Mouse (Mus musculus) liver, adult 2 months (tissue): ENCODE measurements around the gene Meis2. TPM values are rescaled to one million over a fixed set of nuclear protein-coding genes. Genes with fewer than 3 reads are reported as not detected.

Experiments
- DNase-seq: peaks from one replicate; pipeline ENCODE4 v3.0.0-alpha.2; 2011; ENCODE audit warnings: low read depth, low spot score; ENCODE audit errors: extremely low read depth
- H3K27ac ChIP-seq: fragments of 200-500 bp; replicated peaks from 2 replicates; pipeline ENCODE4 v1.5.1; 2012; ENCODE audit warnings: low read depth, mild to moderate bottlenecking, control low read depth, inconsistent platforms, low read length; ENCODE audit not compliant: insufficient read depth
- H3K27me3 ChIP-seq: fragments of 200-500 bp; 2 replicates; pipeline ENCODE4 v1.6.1; 2012; ENCODE audit warnings: mild to moderate bottlenecking, moderate library complexity, low read length, inconsistent platforms; ENCODE audit not compliant: control insufficient read depth, insufficient read depth
- H3K36me3 ChIP-seq: fragments of 200-500 bp; 2 replicates; pipeline ENCODE4 v1.6.1; 2012; ENCODE audit warnings: low read length, inconsistent platforms; ENCODE audit not compliant: control insufficient read depth, insufficient read depth
- H3K4me1 ChIP-seq: fragments of 200-500 bp; 2 replicates; pipeline ENCODE4 v1.6.1; 2011; ENCODE audit warnings: low read length; ENCODE audit not compliant: control insufficient read depth, insufficient read depth
- H3K4me3 ChIP-seq: fragments of 200-500 bp; 2 replicates; pipeline ENCODE4 v1.5.1; 2011; ENCODE audit warnings: low read depth, mild to moderate bottlenecking, control low read depth, low read length, moderate library complexity; ENCODE audit not compliant: insufficient read depth
- H3K79me2 ChIP-seq: fragments of 200-500 bp; 2 replicates; pipeline ENCODE4 v1.6.1; 2012; ENCODE audit warnings: inconsistent platforms, mild to moderate bottlenecking, low read length, moderate library complexity; ENCODE audit not compliant: control insufficient read depth, insufficient read depth
- H3K9ac ChIP-seq: fragments of 200-500 bp; 2 replicates; pipeline ENCODE4 v1.6.1; 2012; ENCODE audit warnings: low read depth, mild to moderate bottlenecking, control low read depth, inconsistent platforms, low read length
- CTCF ChIP-seq: fragments of 200-500 bp; IDR thresholded peaks from 2 replicates; pipeline ENCODE4 v1.5.1; 2011; ENCODE audit warnings: low read depth, low read length, control low read depth
- POLR2A ChIP-seq: fragments of 200-500 bp; IDR thresholded peaks from 2 replicates; pipeline ENCODE4 v1.6.1; 2011; ENCODE audit warnings: low read length, control low read depth; ENCODE audit not compliant: insufficient read depth; ENCODE audit errors: extremely low read depth
- WGBS: fragments of 180-500 bp; shearing (Covaris S2); methylation state at CpG from one replicate; pipeline ENCODE4 v1.1.7; 2018; 5-methylcytosine and 5-hydroxymethylcytosine counted together
- polyA plus RNA-seq: library from polyadenylated mRNA; depleted of rRNA; stranded (reverse); fragments of >200 nt; gene quantifications from 2 replicates; pipeline ENCODE4 v1.2.3, GENCODE M21; 2012
- total RNA-seq: library from RNA; depleted of rRNA; stranded (reverse); fragments of >200 nt; gene quantifications from 2 replicates; pipeline ENCODE4 v1.2.3, GENCODE M21; 2014

Meis2 gene
- total and polyA plus RNA-seq, 2 experiments: 2.2 to 4.5 TPM

GRCm38 (mm10) chr2:116047365-116047764, 18.3 kb downstream of the Meis2 start:
- DNase-seq: no peak
- Histone ChIP-seq H3K79me2 (no peaks in the 10 kb centered on the region), H3K36me3 (peaks cover 1% of the 10 kb centered on the region; the same call in 1 of the 2 replicates), H3K9ac (no peak overlapping the region), H3K4me3 (no peak overlapping the region), H3K27me3 (no peaks in the 10 kb centered on the region), H3K4me1 (0 out of 2 replicates have a peak, but pooled peaks cover 3% of the 10 kb centered on the region), H3K27ac (no peak overlapping the region)
- TF ChIP-seq POLR2A: no peak
- no peak for TF ChIP-seq CTCF
- WGBS: 78% methylated on average over 8 of the region's 8 CpGs

- Histone ChIP-seq H3K4me3 (no peak overlapping the region), H3K79me2 (no peaks in the 10 kb centered on the region), H3K4me1 (0 out of 2 replicates have a peak, but pooled peaks cover 3% of the 10 kb centered on the region), H3K27ac (no peak overlapping the region), H3K36me3 (peaks cover 1% of the 10 kb centered on the region; the same call in 1 of the 2 replicates), H3K27me3 (no peaks in the 10 kb centered on the region), H3K9ac (no peak overlapping the region)
- 35% methylated on average over 7 of the region's 7 CpGs for WGBS
- DNase-seq: no peak
- TF ChIP-seq CTCF (no peak), POLR2A (no peak)
Observed at GRCm38 (mm10) chr2:116045048-116045447, 20.6 kb downstream of the Meis2 start.

GRCm38 (mm10) chr2:116042934-116043698, 22.5 kb downstream of the Meis2 start:
- no peaks in the 10 kb centered on the region for H3K79me2 ChIP-seq
- no peak overlapping the region for H3K9ac ChIP-seq
- 0 out of 2 replicates have a peak, but pooled peaks cover 3% of the 10 kb centered on the region for H3K4me1 ChIP-seq
- no peak for DNase-seq
- no peak overlapping the region for H3K27ac ChIP-seq
- TF ChIP-seq POLR2A: no peak
- TF ChIP-seq CTCF: no peak
- H3K36me3 ChIP-seq: peaks cover 1% of the 10 kb centered on the region; the same call in 1 of the 2 replicates
- 89% methylated on average over 12 of the region's 12 CpGs for WGBS
- no peaks in the 10 kb centered on the region for H3K27me3 ChIP-seq
- H3K4me3 ChIP-seq: no peak overlapping the region

- Histone ChIP-seq H3K36me3 (no peaks in the 10 kb centered on the region), H3K27ac (no peak overlapping the region), H3K79me2 (no peaks in the 10 kb centered on the region), H3K9ac (no peak overlapping the region), H3K27me3 (no peaks in the 10 kb centered on the region), H3K4me3 (no peak overlapping the region), H3K4me1 (0 out of 2 replicates have a peak, but pooled peaks cover 3% of the 10 kb centered on the region)
- TF ChIP-seq POLR2A (no peak), CTCF (no peak)
- no peak for DNase-seq
- WGBS: 87% methylated on average over 9 of the region's 9 CpGs
Observed at GRCm38 (mm10) chr2:116042447-116042846, 23.2 kb downstream of the Meis2 start.

GRCm38 (mm10) chr2:116041683-116042262, 23.9 kb downstream of the Meis2 start:
- H3K36me3 ChIP-seq: no peaks in the 10 kb centered on the region
- 0 out of 2 replicates have a peak, but pooled peaks cover 3% of the 10 kb centered on the region for H3K4me1 ChIP-seq
- H3K27ac ChIP-seq: no peak overlapping the region
- no peak overlapping the region for H3K4me3 ChIP-seq
- no peak overlapping the region for H3K9ac ChIP-seq
- H3K27me3 ChIP-seq: no peaks in the 10 kb centered on the region
- no peak for DNase-seq
- WGBS: 94% methylated on average over 9 of the region's 9 CpGs
- H3K79me2 ChIP-seq: no peaks in the 10 kb centered on the region
- no peak for TF ChIP-seq POLR2A
- TF ChIP-seq CTCF: no peak

- no peaks in the 10 kb centered on the region for H3K36me3 ChIP-seq
- no peak overlapping the region for H3K27ac ChIP-seq
- no peaks in the 10 kb centered on the region for H3K79me2 ChIP-seq
- no peak for DNase-seq
- no peak overlapping the region for H3K4me3 ChIP-seq
- no peak for TF ChIP-seq POLR2A
- no peak for TF ChIP-seq CTCF
- no peaks in the 10 kb centered on the region for H3K4me1 ChIP-seq
- no peak overlapping the region for H3K9ac ChIP-seq
- no peaks in the 10 kb centered on the region for H3K27me3 ChIP-seq
- WGBS: 95% methylated on average over 5 of the region's 5 CpGs
Observed at GRCm38 (mm10) chr2:116035345-116035744, 30.3 kb downstream of the Meis2 start.
